Mouse (Mus musculus): ENCODE measurements around the gene Lmln.
"Not testable (repeated sequence)": the region's sequence is repeated elsewhere in the genome, so short reads cannot be mapped to it uniquely, and the experiment has no call there.

Gene Lmln

DNA sequence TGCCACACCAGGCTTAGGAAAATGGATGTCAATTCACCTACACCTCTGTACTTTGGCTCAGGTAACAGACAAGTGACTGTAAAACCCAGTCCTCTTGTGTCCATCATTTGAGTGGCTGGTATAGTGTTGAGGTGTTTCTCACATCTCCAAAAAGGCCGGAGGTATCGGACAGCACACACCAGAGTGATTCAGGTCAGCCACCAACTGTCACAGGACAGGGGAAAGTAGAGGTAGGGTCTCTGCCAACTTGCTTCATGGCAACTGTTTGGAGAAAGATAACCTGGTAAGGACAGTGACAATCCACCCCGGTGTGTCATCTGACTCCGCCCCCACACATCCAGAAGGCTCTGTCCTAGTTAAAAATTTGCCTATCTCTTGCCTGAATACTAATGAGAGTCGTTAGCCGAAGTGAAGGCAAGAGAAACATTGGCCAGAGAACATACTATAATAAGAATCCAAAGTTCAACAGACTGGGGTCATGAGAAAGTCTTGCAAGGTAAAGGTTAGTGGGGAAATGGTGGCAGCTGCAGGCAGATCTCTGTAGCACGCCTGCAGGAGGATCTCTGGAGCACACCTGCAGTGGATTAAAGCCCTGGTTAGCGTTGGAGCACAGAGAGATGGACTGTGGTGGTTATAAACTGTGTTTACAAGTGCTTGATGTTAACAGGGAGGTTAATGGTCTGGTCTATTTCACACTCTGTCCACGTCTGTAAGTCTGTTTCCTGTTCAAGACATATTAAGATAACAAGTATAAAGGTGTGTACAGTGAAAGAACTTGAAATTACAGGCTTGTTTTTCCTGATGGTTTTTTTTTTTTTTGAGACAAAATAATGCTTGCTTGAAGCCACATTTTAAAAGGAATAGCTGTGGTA, 108.6 kb downstream of the Lmln start:
- no peak for ATAC-seq (ENCODE audit: insufficient number of reproducible peaks, low FRiP score, low TSS enrichment)

- no peak for ATAC-seq (ENCODE audit: insufficient number of reproducible peaks, low FRiP score, low TSS enrichment)
These were observed 109.5 kb downstream of the Lmln start for GRCm38 (mm10) chr16:33171800-33172199.

DNA sequence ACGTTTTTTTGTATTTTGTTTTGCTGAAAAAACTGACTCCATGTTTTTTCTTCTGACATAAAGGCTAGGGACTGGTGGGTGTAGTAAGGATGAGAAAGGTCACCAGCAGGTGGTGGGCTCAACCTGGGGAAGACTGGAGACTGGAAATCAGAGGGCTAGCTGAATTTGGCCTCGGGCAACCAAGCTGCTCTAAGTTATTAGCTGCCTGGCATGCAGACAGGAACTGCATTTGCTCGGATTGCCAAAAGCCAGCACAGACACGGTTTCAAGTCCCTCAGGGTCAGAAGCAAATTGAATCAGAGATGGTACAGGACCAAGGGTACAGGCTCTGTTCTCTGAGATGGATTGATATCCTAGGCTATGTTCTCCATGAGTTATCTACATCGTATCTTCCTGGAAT, 110.8 kb downstream of the Lmln start:
- ATAC-seq (ENCODE audit: insufficient number of reproducible peaks, low FRiP score, low TSS enrichment), result no peak

- ATAC-seq (ENCODE audit: insufficient number of reproducible peaks, low FRiP score, low TSS enrichment), result no peak
These were observed 112.4 kb downstream of the Lmln start for GRCm38 (mm10) chr16:33174695-33175094.

DNA sequence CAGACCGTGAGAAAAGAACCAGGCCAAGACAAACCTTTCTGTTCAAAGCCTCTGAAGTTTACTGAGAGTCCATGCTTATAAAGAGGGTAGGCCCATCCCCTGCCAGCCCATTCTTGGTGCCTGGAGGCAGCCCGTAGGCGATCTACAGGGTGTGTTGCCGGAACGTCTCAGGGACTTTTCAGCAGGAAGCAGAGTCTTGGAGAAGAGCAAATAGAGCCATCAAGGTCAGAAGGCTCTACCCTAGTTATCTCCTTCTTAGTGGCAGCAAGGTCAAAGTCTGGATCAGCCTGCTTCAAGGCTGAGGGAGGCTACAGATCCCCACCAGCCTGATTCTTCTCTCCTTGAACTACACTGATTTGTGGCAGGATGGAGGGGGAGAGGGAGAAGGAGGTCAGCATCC, 114.5 kb downstream of the Lmln start:
- ATAC-seq (ENCODE audit: insufficient number of reproducible peaks, low FRiP score, low TSS enrichment), result not testable (repeated sequence)
